Mouse (Mus musculus) ES-Bruce4 (cell line): ENCODE measurements around the gene Msantd2. TPM values are rescaled to one million over a fixed set of nuclear protein-coding genes. Genes with fewer than 3 reads are reported as not detected.

Source experiments
- H3K27ac ChIP-seq: 2 replicates; pipeline ENCODE4 v1.5.1; 2012; ENCODE audit warnings: low read length, inconsistent platforms; ENCODE audit not compliant: insufficient read depth
- H3K27me3 ChIP-seq: 2 replicates; pipeline ENCODE4 v1.6.1; 2012; ENCODE audit warnings: mild to moderate bottlenecking, low read length, inconsistent platforms; ENCODE audit not compliant: control insufficient read depth, poor library complexity, insufficient read depth, severe bottlenecking
- H3K36me3 ChIP-seq: 2 replicates; pipeline ENCODE4 v1.6.1; 2012; ENCODE audit warnings: inconsistent platforms, mild to moderate bottlenecking, low read length, moderate library complexity; ENCODE audit not compliant: control insufficient read depth, poor library complexity, insufficient read depth, severe bottlenecking
- H3K4me1 ChIP-seq: one replicate; pipeline ENCODE4 v1.8.1; 2011; ENCODE audit warnings: low read length; ENCODE audit not compliant: control insufficient read depth, insufficient read depth
- H3K4me3 ChIP-seq: 2 replicates; pipeline ENCODE4 v1.5.1; 2011; ENCODE audit warnings: low read depth, mild to moderate bottlenecking, low read length
- H3K9ac ChIP-seq: 2 replicates; pipeline ENCODE4 v1.6.1; 2012; ENCODE audit warnings: low read depth, mild to moderate bottlenecking, inconsistent platforms; ENCODE audit not compliant: poor library complexity, severe bottlenecking
- H3K9me3 ChIP-seq: replicated peaks from 2 replicates; pipeline ENCODE4 v1.6.1; 2012; ENCODE audit warnings: mild to moderate bottlenecking, low read length, inconsistent platforms; ENCODE audit not compliant: control insufficient read depth, poor library complexity, insufficient read depth, severe bottlenecking
- CTCF ChIP-seq: IDR thresholded peaks from one replicate; pipeline ENCODE4 v1.8.1; 2011; ENCODE audit warnings: low read depth, low read length
- EP300 ChIP-seq: IDR thresholded peaks from 2 replicates; pipeline ENCODE4 v1.6.1; 2011; ENCODE audit warnings: low read depth, low read length; ENCODE audit not compliant: insufficient read depth
- POLR2A ChIP-seq: IDR thresholded peaks from one replicate; pipeline ENCODE4 v1.8.1; 2011; ENCODE audit warnings: low read length; ENCODE audit not compliant: insufficient read depth
- polyA plus RNA-seq: library from polyadenylated mRNA; stranded (reverse); fragments of >200 nt; gene quantifications from 2 replicates; pipeline ENCODE4 v1.2.4, GENCODE M21; 2011; ENCODE audit warnings: low read depth; ENCODE audit not compliant: missing spikeins, insufficient read depth, insufficient read length

Msantd2 gene
- polyA plus RNA-seq, 1 experiment, result 85.6 TPM

DNA sequence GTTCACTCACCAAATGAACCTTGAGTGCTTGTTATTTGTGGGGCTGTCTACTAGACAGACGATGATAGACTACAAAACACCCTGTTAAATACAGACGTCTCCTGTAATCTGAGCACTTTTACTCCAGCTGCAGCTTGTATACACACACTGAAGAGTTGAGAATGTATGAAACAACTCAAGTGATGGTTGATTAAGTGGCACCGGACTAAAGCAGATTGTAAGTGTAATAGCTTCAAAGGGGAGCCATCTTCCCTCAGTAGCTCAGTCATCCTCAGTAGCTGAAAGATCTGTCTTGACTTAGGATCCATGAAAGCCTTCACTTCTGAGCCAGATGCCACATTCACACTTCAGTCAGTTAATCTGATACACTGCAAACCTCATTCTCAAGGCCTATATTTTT is 6.6 kb downstream of the Msantd2 start:
- Histone ChIP-seq H3K9me3 (no peaks in the 10 kb centered on the region), H3K9ac (no peak overlapping the region), H3K36me3 (peaks cover 28% of the 10 kb centered on the region), H3K4me3 (no peak overlapping the region), H3K27ac (no peak overlapping the region), H3K27me3 (no peaks in the 10 kb centered on the region), H3K4me1 (peaks cover 5% of the 10 kb centered on the region)
- TF ChIP-seq CTCF, result no peak

DNA sequence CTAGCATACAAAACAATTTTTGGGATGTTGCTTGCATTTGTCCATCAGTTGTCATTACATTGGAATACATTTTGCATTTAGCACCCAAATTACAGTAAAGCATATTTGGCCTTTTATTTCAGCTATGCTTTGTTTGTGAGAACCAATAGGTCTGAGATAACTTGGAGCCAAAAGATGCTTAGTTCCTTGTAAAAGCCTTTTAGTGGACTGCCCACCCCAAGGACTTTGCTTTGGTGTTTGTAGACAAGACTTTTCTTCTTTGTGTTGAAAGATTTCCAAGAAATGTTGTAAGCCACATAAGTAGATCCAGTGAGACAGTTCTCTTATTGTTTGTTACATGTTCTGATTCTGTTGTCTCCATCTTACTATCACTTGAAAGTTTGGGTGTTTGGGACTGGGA is 7.2 kb downstream of the Msantd2 start:
- Histone ChIP-seq H3K36me3 (peaks cover 28% of the 10 kb centered on the region), H3K27ac (no peak overlapping the region), H3K4me1 (peaks cover 5% of the 10 kb centered on the region)

DNA sequence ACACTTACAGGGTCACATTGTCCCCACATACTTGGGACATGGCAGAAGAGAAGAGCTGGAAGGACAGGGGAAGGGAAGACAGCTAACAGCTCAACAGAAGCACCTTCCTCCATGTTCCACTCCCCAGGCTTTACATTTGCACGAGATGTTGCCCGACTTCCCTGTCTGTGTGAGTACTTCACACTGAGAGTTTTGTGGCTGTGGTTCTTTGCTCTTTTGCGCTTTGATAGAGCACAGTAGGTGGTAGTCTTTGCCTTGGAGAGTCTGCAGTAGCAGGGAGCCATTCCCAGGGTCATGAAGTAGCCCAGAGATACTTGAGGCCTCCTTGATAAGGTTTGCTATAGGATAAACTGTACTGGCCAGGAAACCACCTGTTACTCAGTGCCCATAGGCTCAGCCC is 11.1 kb downstream of the Msantd2 start:
- peaks cover 5% of the 10 kb centered on the region for H3K4me1 ChIP-seq
- TF ChIP-seq POLR2A (no peak), EP300 (no peak), CTCF (no peak)
- H3K4me3 ChIP-seq, result no peak overlapping the region
- H3K27me3 ChIP-seq, result no peaks in the 10 kb centered on the region
- H3K27ac ChIP-seq, result no peak overlapping the region
- H3K9me3 ChIP-seq, result no peaks in the 10 kb centered on the region
- H3K9ac ChIP-seq, result no peak overlapping the region
- peaks cover 15% of the 10 kb centered on the region for H3K36me3 ChIP-seq

More for the DNA sequence above, 7.2 kb downstream of the Msantd2 start:
- H3K9me3 ChIP-seq, result no peaks in the 10 kb centered on the region
- H3K9ac ChIP-seq, result no peak overlapping the region
- H3K4me3 ChIP-seq, result no peak overlapping the region
- H3K27me3 ChIP-seq, result no peaks in the 10 kb centered on the region
- TF ChIP-seq POLR2A (no peak), EP300 (no peak), CTCF (no peak)

DNA sequence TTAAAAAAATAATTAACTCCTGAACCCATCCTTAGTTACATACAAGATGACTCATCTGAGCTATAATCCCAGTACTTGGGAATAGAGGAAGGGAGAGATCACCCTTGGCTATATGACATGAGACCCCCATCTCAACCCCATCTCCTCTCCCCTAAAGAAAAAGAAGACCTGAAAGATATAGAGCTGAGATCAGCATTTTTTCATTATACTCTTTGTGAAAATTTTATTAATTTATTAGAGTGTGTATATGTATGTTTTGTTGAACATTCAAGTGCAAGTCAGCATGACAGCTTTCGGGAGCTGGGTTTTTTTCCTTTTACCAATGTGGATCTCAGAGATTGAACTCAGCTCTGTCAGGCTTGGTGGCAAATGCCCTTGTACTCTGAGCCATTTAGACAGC is 12.1 kb downstream of the Msantd2 start:
- no peak for TF ChIP-seq CTCF
- TF ChIP-seq EP300, result no peak
- TF ChIP-seq POLR2A, result no peak
- no peaks in the 10 kb centered on the region for H3K27me3 ChIP-seq

DNA sequence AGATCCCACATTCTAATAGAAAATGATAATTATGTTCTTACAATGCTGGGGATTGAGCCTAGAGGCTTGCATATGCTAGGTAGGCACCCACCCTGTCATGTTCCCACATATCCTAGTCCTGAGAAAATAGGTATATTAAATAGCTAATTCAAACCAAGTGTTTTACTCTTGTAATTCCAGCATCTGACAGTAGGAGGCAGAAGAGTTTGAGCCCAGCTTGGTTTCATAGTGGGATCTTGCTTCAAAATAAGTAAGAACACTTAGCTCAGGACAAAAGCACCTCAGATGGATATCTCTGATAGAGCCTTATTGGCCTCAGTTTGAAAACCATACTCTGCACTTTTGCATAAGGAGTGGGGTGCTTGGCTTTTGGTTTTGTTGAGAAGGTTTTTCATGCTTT is 15.2 kb downstream of the Msantd2 start:
- Histone ChIP-seq H3K4me1 (no peaks in the 10 kb centered on the region), H3K36me3 (no peaks in the 10 kb centered on the region), H3K9ac (no peak overlapping the region), H3K4me3 (no peak overlapping the region), H3K27ac (no peak overlapping the region), H3K9me3 (no peaks in the 10 kb centered on the region), H3K27me3 (no peaks in the 10 kb centered on the region)
- TF ChIP-seq CTCF (no peak), EP300 (no peak), POLR2A (no peak)

More for the DNA sequence above, 12.1 kb downstream of the Msantd2 start:
- H3K27ac ChIP-seq, result no peak overlapping the region
- H3K4me3 ChIP-seq, result no peak overlapping the region
- H3K9me3 ChIP-seq, result no peaks in the 10 kb centered on the region
- no peak overlapping the region for H3K9ac ChIP-seq
- peaks cover 5% of the 10 kb centered on the region for H3K4me1 ChIP-seq
- peaks cover 10% of the 10 kb centered on the region for H3K36me3 ChIP-seq

DNA sequence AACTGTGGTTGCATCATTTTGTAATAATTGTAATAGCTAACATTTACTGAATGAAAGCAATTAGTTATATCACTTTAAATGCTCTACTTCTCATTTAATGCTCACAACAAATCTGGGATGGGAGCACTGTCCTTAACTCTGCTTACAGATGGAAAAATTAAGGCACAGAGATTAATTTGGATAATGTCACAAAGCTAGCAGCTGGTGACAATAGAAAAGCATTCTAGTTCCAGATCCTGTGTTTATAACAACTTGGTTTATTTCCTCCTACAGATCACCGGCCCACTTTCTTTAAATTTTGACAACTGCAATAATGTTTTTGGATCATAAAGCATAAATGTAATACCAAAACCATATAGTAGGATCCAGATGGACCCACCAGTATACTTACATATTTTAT is 16.9 kb downstream of the Msantd2 start:
- Histone ChIP-seq H3K27ac (no peak overlapping the region), H3K27me3 (no peaks in the 10 kb centered on the region), H3K4me3 (no peak overlapping the region), H3K9ac (no peak overlapping the region), H3K9me3 (no peaks in the 10 kb centered on the region), H3K36me3 (no peaks in the 10 kb centered on the region), H3K4me1 (no peaks in the 10 kb centered on the region)
- TF ChIP-seq CTCF (no peak), EP300 (no peak), POLR2A (no peak)
